Mouse (Mus musculus): Measurements from ENCODE around the gene Gdap1l1. TPM values are rescaled to one million over a fixed set of nuclear protein-coding genes. Genes with fewer than 3 reads are reported as not detected.

Gdap1l1 gene
- polyA plus RNA-seq, 1 experiment from 2014 or later, result 1.1 TPM

- no peak for DNase-seq
- WGBS, result 70% methylated on average over 9 of the region's 9 CpGs
Measured at GRCm38 (mm10) chr2:163422895-163423660, 15.2 kb upstream of the Gdap1l1 start.

GRCm38 (mm10) chr2:163424597-163424996 is 13.7 kb upstream of the Gdap1l1 start, which contains the start of gene Oser1:
Gene Oser1, minus strand, starts transcription at chr2:163424697.
- H3K9ac ChIP-seq, result no peak within 1 kb of the TSS
- 78% methylated on average over 6 of the region's 6 CpGs for WGBS
- no peak for DNase-seq

More at GRCm38 (mm10) chr2:163422895-163423660, 15.2 kb upstream of the Gdap1l1 start:
- H3K36me3 ChIP-seq (ENCODE audit: insufficient read depth), result no peaks in the 10 kb centered on the region
- TF ChIP-seq CTCF (IDR thresholded peaks at IDR 0.05; ENCODE audit: low read depth), result no peak
- H3K9me3 ChIP-seq (ENCODE audit: low read depth, low read length), result no peaks in the 10 kb centered on the region
- no peak overlapping the region for H3K4me3 ChIP-seq (ENCODE audit: low read depth, low read length)
- ATAC-seq (ENCODE audit: insufficient read depth), result no peak
- no peaks in the 10 kb centered on the region for H3K27me3 ChIP-seq (ENCODE audit: insufficient read depth, low read length)
- H3K4me2 ChIP-seq, result no peak overlapping the region
- no peak overlapping the region for H3K9ac ChIP-seq
- H3K4me1 ChIP-seq (ENCODE audit: insufficient read depth), result peaks cover 4% of the 10 kb centered on the region
- H3K27ac ChIP-seq (ENCODE audit: low read depth), result no peak overlapping the region

GRCm38 (mm10) chr2:163428346-163429011 is 9.8 kb upstream of the Gdap1l1 start:
- no peak overlapping the region for H3K4me2 ChIP-seq
- H3K4me3 ChIP-seq (ENCODE audit: low read depth, low read length), result no peak overlapping the region
- H3K36me3 ChIP-seq (ENCODE audit: insufficient read depth), result no peaks in the 10 kb centered on the region
- H3K9me3 ChIP-seq (ENCODE audit: low read depth, low read length), result no peaks in the 10 kb centered on the region
- no peak for ATAC-seq (ENCODE audit: insufficient read depth)
- 19% methylated on average over 4 of the region's 4 CpGs for WGBS
- no peak overlapping the region for H3K27ac ChIP-seq (ENCODE audit: low read depth)
- no peaks in the 10 kb centered on the region for H3K27me3 ChIP-seq (ENCODE audit: insufficient read depth, low read length)
- H3K9ac ChIP-seq, result no peak overlapping the region
- no peak for DNase-seq
- no peaks in the 10 kb centered on the region for H3K4me1 ChIP-seq (ENCODE audit: insufficient read depth)
- no peak for TF ChIP-seq CTCF (IDR thresholded peaks at IDR 0.05; ENCODE audit: low read depth)

More at GRCm38 (mm10) chr2:163424597-163424996, 13.7 kb upstream of the Gdap1l1 start, which contains the start of gene Oser1:
- no peaks in the 10 kb centered on the region for H3K9me3 ChIP-seq (ENCODE audit: low read depth, low read length)
- no peak for TF ChIP-seq CTCF (IDR thresholded peaks at IDR 0.05; ENCODE audit: low read depth)
- no peak for ATAC-seq (ENCODE audit: insufficient read depth)
- H3K27me3 ChIP-seq (ENCODE audit: insufficient read depth, low read length), result no peaks in the 10 kb centered on the region
- H3K4me3 ChIP-seq (ENCODE audit: low read depth, low read length), result no peak within 1 kb of the TSS
- H3K4me2 ChIP-seq, result no peak within 1 kb of the TSS
- H3K4me1 ChIP-seq (ENCODE audit: insufficient read depth), result peaks cover 4% of the 10 kb centered on the region
- H3K36me3 ChIP-seq (ENCODE audit: insufficient read depth), result no peaks in the 10 kb centered on the region
- no peak within 1 kb of the TSS for H3K27ac ChIP-seq (ENCODE audit: low read depth)

GRCm38 (mm10) chr2:163431289-163431688 is 7.0 kb upstream of the Gdap1l1 start:
- no peak for ATAC-seq (ENCODE audit: insufficient read depth)
- no peak for TF ChIP-seq CTCF (IDR thresholded peaks at IDR 0.05; ENCODE audit: low read depth)

GRCm38 (mm10) chr2:163433971-163434370 is 4.3 kb upstream of the Gdap1l1 start:
- DNase-seq, result no peak
- 7% methylated on average over 4 of the region's 4 CpGs for WGBS

More at GRCm38 (mm10) chr2:163431289-163431688, 7.0 kb upstream of the Gdap1l1 start:
- WGBS, result 76% methylated on average over 9 of the region's 9 CpGs
- Histone ChIP-seq H3K27ac (ENCODE audit: low read depth) (no peak overlapping the region), H3K4me1 (ENCODE audit: insufficient read depth) (no peaks in the 10 kb centered on the region), H3K4me2 (no peak overlapping the region), H3K36me3 (ENCODE audit: insufficient read depth) (no peaks in the 10 kb centered on the region), H3K4me3 (ENCODE audit: low read depth, low read length) (no peak overlapping the region), H3K9ac (no peak overlapping the region), H3K9me3 (ENCODE audit: low read depth, low read length) (no peaks in the 10 kb centered on the region), H3K27me3 (ENCODE audit: insufficient read depth, low read length) (no peaks in the 10 kb centered on the region)
- DNase-seq, result no peak

GRCm38 (mm10) chr2:163437800-163438199 is 476 bp upstream of the Gdap1l1 start:
- TF ChIP-seq CTCF (IDR thresholded peaks at IDR 0.05; ENCODE audit: low read depth), result no peak
- Histone ChIP-seq H3K36me3 (ENCODE audit: insufficient read depth) (no peaks in the 10 kb centered on the region), H3K4me2 (peak overlapping the region; percentile 52), H3K9ac (no peak overlapping the region), H3K27ac (ENCODE audit: low read depth) (no peak overlapping the region), H3K27me3 (ENCODE audit: insufficient read depth, low read length) (peaks cover 15% of the 10 kb centered on the region), H3K4me1 (ENCODE audit: insufficient read depth) (no peaks in the 10 kb centered on the region), H3K9me3 (ENCODE audit: low read depth, low read length) (no peaks in the 10 kb centered on the region), H3K4me3 (ENCODE audit: low read depth, low read length) (no peak overlapping the region)
- DNase-seq, result no peak
- 44% methylated on average over 4 of the region's 4 CpGs for WGBS
- ATAC-seq (ENCODE audit: insufficient read depth), result no peak

More at GRCm38 (mm10) chr2:163433971-163434370, 4.3 kb upstream of the Gdap1l1 start:
- H3K27me3 ChIP-seq (ENCODE audit: insufficient read depth, low read length), result peaks cover 15% of the 10 kb centered on the region
- H3K4me2 ChIP-seq, result no peak overlapping the region
- H3K9ac ChIP-seq, result no peak overlapping the region
- H3K4me1 ChIP-seq (ENCODE audit: insufficient read depth), result no peaks in the 10 kb centered on the region
- H3K4me3 ChIP-seq (ENCODE audit: low read depth, low read length), result no peak overlapping the region
- H3K36me3 ChIP-seq (ENCODE audit: insufficient read depth), result no peaks in the 10 kb centered on the region
- no peaks in the 10 kb centered on the region for H3K9me3 ChIP-seq (ENCODE audit: low read depth, low read length)
- no peak overlapping the region for H3K27ac ChIP-seq (ENCODE audit: low read depth)
- no peak for TF ChIP-seq CTCF (IDR thresholded peaks at IDR 0.05; ENCODE audit: low read depth)
- no peak for ATAC-seq (ENCODE audit: insufficient read depth)
